Mouse (Mus musculus) adipocyte (in vitro differentiated cells): Measurements from ENCODE around the gene Pcgf2.
A peak's percentile ranks its signal among the peaks of the same experiment; 100 is the strongest.
"Not testable (repeated sequence)": the region's sequence is repeated elsewhere in the genome, so short reads cannot be mapped to it uniquely, and the experiment has no call there.

Source experiments
- DNase-seq: peaks from one replicate; pipeline ENCODE4 v3.0.0-alpha.2; 2016; ENCODE audit warnings: low spot score

Pcgf2 gene

DNA sequence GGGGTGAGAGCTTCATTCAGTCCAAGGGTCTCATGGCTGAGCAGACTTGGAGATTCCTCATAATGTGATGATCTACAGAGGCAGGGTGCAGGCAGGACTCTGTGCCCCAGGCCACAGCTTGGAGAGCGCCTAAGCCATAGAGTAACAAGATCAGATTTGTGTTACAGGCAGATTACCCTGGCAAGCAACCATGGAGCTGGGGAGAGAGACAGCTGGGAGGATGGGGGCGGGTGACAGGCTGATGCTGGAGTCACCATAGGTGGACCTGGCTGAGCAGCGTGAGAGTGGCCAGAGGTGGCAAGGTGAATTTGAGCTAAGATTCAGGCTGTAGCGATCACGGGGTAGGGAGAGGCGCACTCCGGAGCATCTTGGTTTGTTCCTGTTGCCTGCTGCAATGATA, 32.1 kb downstream of the Pcgf2 start:
- DNase-seq = no peak

GRCm38 (mm10) chr11:97666794-97667193, 33.5 kb downstream of the Pcgf2 start:
- DNase-seq = no peak

- DNase-seq = no peak
These were observed 34.1 kb downstream of the Pcgf2 start for GRCm38 (mm10) chr11:97666221-97666620.

DNA sequence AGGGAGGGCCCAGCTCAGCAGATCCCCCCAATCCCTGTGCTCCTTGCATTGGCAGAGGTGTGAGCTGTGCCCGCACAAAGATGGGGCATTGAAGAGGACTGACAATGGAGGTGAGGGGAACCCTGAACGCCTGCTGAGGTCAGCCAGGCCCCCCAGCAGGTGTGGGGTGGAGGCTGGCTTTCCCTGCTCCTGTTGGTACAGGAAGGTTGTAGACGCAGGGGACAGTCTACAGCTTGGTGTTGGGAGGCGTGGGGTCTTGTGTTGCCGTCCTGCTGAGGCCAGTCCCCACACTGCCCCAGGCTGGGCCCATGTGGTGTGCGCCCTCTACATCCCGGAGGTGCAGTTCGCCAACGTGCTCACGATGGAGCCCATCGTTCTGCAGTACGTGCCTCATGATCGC, 34.9 kb downstream of the Pcgf2 start:
- no peak for DNase-seq

DNA sequence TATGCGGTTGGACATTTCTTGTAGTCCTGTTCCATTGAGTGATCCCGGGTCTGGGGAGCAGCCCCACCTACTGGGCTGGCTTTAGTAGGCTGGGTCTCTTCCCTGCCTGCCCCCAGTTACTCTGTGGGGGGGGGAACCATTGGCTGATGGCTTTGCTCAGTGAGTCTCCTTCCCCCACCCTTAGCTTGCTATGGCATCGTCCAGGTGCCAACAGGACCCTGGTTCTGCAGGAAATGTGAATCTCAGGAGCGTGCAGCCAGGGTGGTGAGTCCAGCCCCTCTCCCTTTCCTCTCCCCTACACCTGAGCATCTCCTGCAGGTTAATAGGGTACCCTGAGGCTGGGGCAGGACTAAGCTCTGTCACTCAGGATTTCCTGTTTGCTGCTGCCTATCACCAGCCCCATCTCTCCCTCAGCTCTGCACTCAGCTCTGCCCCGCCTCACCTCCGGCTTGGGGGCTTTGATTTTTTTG, 35.5 kb downstream of the Pcgf2 start:
- DNase-seq = no peak

GRCm38 (mm10) chr11:97664339-97664665, 36.0 kb downstream of the Pcgf2 start:
- DNase-seq = no peak

- DNase-seq = peak; percentile 46
These were observed 36.6 kb downstream of the Pcgf2 start for GRCm38 (mm10) chr11:97663528-97664338.

DNA sequence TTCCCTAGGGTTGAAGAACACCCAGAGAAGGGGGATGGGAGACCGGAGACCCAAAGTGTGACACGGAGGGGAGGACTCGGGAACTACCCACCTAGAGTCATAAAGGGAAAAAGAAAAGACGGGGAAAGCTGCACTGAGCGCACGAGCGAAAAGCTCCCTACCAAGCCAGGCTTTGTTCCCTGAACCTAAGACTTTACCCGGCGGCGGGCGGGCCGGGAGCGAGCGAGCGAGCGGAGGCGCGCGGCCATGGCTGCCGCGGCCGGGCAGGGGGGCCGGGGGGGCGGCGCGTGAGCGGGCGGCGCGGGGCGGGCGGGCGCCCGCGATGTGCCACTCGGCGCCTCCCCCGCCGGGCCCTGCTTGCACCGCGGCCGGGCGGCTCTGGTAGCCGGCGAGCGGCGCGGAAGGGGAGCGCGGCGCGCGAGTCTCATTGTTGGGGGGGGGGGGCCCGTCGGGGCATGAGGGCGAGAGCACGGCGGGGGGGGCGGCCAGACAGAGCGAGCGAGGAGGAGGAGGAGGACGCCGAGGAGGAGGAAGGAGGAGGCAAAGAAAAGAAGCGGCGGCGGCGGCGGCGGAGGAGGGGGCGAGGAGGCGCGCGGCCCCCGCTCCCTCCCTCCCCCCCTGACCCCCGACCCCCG, 37.3 kb downstream of the Pcgf2 start, which contains the start of gene Mllt6:
TSS of gene Mllt6 (plus strand) at position 522 of the 635 bp plus-strand sequence.
- peak; percentile 80 for DNase-seq

- DNase-seq = no peak
These were observed 37.9 kb downstream of the Pcgf2 start for GRCm38 (mm10) chr11:97662207-97662892.

DNA sequence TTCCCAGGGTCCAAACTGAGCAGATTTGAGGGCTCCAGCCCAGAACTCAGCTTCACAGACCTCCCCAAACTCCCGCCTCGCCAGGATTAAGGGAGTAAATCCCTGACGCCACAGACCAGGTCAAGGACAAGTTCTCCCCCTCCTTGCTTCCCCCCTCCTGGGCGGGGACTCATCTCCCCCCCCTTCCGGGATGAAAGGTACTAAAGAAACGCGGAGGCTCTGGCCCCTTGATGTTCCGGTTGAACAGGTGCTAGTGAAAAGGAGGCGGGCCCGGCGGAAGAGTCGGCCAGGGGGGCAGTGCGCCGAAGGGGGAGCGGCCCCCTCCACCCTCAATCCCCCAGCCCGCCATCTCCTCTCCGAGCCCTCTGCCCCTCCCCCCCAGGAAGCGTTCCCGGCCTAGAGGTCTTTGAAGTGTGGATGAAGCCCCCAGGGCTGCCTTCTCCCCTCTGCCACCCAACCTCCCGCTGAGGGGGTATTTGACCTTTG, 38.6 kb downstream of the Pcgf2 start:
- no peak for DNase-seq

- no peak for DNase-seq
These were observed 39.3 kb downstream of the Pcgf2 start for GRCm38 (mm10) chr11:97660734-97661647.

DNA sequence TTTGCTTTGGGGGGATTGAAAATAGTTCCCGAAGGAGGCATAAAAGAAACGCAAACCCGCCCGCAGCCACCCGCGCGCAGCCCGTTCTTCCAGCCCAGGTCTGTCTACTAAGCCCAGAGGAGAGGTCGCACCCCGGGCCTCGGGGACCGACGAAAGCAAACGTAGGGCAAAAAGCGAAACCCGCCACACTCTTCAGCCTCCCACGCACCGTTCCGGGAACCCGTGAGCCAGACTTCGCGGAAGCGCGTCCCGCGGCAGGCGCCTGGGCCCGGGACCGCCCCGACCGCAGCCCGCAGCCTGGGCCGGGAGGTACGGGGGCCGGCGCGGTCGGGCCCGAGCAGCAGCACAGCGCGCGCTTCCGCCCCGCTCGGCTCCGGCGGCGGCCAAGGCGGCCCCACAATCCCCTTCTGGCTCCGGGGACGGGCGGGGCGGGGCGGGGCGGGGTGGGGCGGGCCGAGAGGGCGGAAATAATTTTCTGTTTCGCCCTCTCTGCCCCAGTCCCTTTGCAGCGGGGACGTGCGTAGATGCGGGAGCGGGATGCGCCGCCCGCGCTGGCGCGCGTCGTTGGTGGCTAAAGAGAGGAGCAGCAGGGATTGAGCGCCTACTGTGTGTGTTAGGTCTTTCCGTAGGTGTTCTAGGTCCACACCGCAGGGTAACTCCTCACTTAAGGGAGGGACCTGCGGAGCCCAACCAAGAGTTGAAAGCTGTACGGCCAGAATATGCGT, 40.1 kb downstream of the Pcgf2 start:
- DNase-seq = peak; percentile 64

- peak; percentile 31 for DNase-seq
These were observed 40.9 kb downstream of the Pcgf2 start for GRCm38 (mm10) chr11:97659267-97659989.

GRCm38 (mm10) chr11:97658751-97659266, 41.5 kb downstream of the Pcgf2 start:
- DNase-seq = no peak

DNA sequence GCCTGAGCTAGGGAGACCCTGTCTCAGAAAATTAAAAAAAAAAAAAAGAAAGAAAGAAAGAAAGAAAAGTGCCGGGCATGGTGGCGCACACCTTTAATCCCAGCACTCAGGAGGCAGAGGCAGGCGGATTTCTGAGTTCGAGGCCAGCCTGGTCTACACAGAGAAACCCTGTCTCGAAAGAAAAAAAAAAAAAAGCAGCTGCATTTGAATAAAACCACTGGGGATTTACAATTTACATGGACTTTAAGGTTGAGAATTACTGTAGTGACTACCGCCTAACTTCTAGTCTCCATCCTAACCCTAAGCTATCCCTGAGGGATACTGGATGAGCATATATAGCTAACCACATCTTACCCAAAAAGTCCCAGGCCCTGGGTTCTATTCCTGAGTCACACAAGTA, 42.3 kb downstream of the Pcgf2 start:
- DNase-seq = not testable (repeated sequence)

DNA sequence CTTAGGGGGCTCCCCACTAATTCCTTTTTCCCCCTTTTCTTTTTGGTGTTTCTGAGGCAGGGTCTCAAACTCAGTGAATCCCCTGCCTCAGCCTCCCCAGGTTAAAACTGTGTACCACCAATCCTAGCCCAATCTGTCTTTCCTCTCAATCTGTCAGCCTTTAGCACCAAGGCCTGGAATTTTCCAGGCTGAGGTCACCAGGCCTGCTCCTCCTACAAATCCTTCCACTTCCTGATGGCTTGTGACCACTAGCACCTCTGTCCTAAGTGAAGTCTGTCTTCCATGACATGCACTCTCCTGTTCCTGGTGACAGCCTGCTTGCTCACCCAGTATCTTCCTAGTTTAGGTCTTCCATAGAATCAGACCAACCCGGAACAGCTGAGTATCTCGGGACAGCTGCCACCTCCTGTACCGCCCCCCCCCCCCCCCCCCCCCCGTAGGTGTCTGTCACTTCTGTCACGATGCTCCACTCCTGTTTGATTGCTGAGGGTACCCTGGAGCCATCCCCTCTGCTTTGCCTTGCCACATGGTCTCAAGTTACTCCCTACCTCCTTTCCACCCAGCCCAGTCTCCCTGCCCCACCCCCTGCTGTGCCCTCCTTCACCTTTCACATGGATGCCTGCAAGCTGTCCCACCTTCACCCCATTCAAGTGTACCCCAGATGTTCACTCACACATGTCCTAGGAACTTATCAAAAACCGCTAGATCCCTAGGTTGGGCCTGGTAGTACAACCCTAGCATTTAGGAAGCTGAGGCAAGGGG, 42.9 kb downstream of the Pcgf2 start:
- no peak for DNase-seq

- no peak for DNase-seq
These were observed 43.9 kb downstream of the Pcgf2 start for GRCm38 (mm10) chr11:97656269-97656971.

DNA sequence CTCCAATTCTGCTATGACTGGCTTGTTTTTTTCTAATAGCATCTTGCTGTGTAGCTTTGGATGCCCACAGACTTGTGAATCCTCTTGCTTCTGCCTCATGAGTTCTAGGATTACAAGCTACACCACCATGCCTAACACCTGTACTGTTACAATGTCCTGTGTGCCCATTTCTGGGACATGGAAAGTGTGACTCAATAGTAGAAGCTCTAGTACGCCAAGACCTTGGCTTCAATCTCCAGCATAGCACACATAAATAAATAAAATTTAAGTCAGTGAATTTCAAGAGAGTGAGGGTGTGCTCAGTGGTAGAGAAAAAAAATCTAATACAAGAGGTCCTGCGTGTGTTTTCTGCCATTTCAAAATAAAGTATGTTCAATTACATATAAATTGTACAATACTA, 46.1 kb downstream of the Pcgf2 start:
- no peak for DNase-seq

DNA sequence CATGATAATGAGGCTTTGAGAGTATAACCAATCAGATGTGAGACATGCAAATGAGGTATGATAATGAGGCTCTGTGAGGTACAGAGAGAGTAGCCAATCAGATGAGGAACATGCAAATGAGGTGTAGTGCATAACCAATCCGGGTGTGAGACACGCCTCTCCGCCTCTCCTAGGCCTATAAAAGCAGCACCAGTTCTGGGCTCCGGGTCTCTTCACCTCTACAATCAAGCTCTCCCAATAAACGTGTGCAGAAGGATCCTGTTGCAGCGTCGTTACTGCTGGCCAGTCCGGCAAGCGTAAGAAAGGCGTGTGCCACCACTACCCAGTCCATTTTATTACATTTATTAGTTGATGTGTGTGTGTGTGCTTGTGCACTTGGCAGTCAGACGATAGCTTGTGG, 46.9 kb downstream of the Pcgf2 start:
- not testable (repeated sequence) for DNase-seq
